Mouse (Mus musculus) lung, adult 2 months (tissue): ENCODE data around the gene Ercc4. TPM values are rescaled to one million over a fixed set of nuclear protein-coding genes. Genes with fewer than 3 reads are reported as not detected.

Experiments used
- DNase-seq: peaks from one replicate; pipeline ENCODE4 v3.0.0; 2022
- H3K4me1 ChIP-seq: fragments of 200-500 bp; 2 replicates; pipeline ENCODE4 v1.6.1; 2011; ENCODE audit warnings: low read length; ENCODE audit not compliant: control insufficient read depth, insufficient read depth
- H3K4me3 ChIP-seq: fragments of 200-500 bp; replicated peaks from 2 replicates; pipeline ENCODE3; 2011; ENCODE audit warnings: low read depth, mild to moderate bottlenecking, control low read depth, low read length; ENCODE audit errors: extremely low read depth
- CTCF ChIP-seq: fragments of 200-500 bp; IDR thresholded peaks from 2 replicates; pipeline ENCODE4 v1.5.1; 2011; ENCODE audit warnings: mild to moderate bottlenecking, low read length, control low read depth; ENCODE audit not compliant: insufficient read depth
- POLR2A ChIP-seq: fragments of 200-500 bp; IDR thresholded peaks from 2 replicates; pipeline ENCODE4 v1.6.1; 2011; ENCODE audit warnings: low read depth, mild to moderate bottlenecking, control low read depth, low read length, borderline replicate concordance; ENCODE audit errors: extremely low read depth
- WGBS: fragments of 180-500 bp; shearing (Covaris S2); methylation state at CpG from one replicate; pipeline ENCODE4 v1.1.7; 2018; 5-methylcytosine and 5-hydroxymethylcytosine counted together
- polyA plus RNA-seq: library from polyadenylated mRNA; depleted of rRNA; stranded (reverse); fragments of >200 nt; gene quantifications from 2 replicates; pipeline ENCODE4 v1.2.3, GENCODE M21; 2012

The Ercc4 gene
- polyA plus RNA-seq, 1 experiment = 13.8 TPM

GRCm38 (mm10) chr16:13117299-13117966, 7.9 kb downstream of the Ercc4 start:
- H3K4me1 ChIP-seq = no peaks in the 10 kb centered on the region; the same call in 1 of the 2 replicates
- no peak overlapping the region for H3K4me3 ChIP-seq
- TF ChIP-seq CTCF (peak; percentile 44; the same call in 1 of the 2 replicates), POLR2A (no peak)
- WGBS = 61% methylated on average over 9 of the region's 9 CpGs
- no peak for DNase-seq

- 88% methylated on average over 7 of the region's 7 CpGs for WGBS
- no peaks in the 10 kb centered on the region; the same call in 1 of the 2 replicates for H3K4me1 ChIP-seq
- no peak overlapping the region for H3K4me3 ChIP-seq
- TF ChIP-seq POLR2A (no peak), CTCF (no peak)
- no peak for DNase-seq
Observed at GRCm38 (mm10) chr16:13117967-13118430, 8.5 kb downstream of the Ercc4 start.

- no peak for TF ChIP-seq POLR2A
- no peak for TF ChIP-seq CTCF
- no peak overlapping the region for H3K4me3 ChIP-seq
- H3K4me1 ChIP-seq = no peaks in the 10 kb centered on the region; the same call in 1 of the 2 replicates
- DNase-seq = no peak
- WGBS = 88% methylated on average over 2 of the region's 2 CpGs
Observed at GRCm38 (mm10) chr16:13118754-13119294, 9.3 kb downstream of the Ercc4 start.

- Histone ChIP-seq H3K4me1 (no peaks in the 10 kb centered on the region; the same call in 1 of the 2 replicates), H3K4me3 (no peak overlapping the region)
- 96% methylated on average over 3 of the region's 3 CpGs for WGBS
- TF ChIP-seq POLR2A = no peak
- no peak for DNase-seq
Observed at GRCm38 (mm10) chr16:13119641-13120350, 10.3 kb downstream of the Ercc4 start.

GRCm38 (mm10) chr16:13125357-13125756, 15.9 kb downstream of the Ercc4 start:
- no peak for TF ChIP-seq CTCF
- no peak for TF ChIP-seq POLR2A
- WGBS = 96% methylated on average over 8 of the region's 8 CpGs
- DNase-seq = no peak
- H3K4me3 ChIP-seq = no peak overlapping the region
- no peaks in the 10 kb centered on the region for H3K4me1 ChIP-seq

GRCm38 (mm10) chr16:13127566-13127965, 18.1 kb downstream of the Ercc4 start:
- no peaks in the 10 kb centered on the region for H3K4me1 ChIP-seq
- no peak overlapping the region for H3K4me3 ChIP-seq
- no peak for TF ChIP-seq CTCF
- no peak for TF ChIP-seq POLR2A
- 94% methylated on average over 10 of the region's 10 CpGs for WGBS
- DNase-seq = no peak

GRCm38 (mm10) chr16:13130412-13130811, 20.9 kb downstream of the Ercc4 start:
- WGBS = 61% methylated on average over 14 of the region's 14 CpGs
- Histone ChIP-seq H3K4me3 (no peak overlapping the region), H3K4me1 (no peaks in the 10 kb centered on the region)
- DNase-seq = peak; percentile 38
- TF ChIP-seq POLR2A (no peak), CTCF (peak; percentile 81)

GRCm38 (mm10) chr16:13141220-13141619, 31.7 kb downstream of the Ercc4 start:
- 87% methylated on average over 6 of the region's 6 CpGs for WGBS
- TF ChIP-seq POLR2A (no peak), CTCF (no peak)
- Histone ChIP-seq H3K4me1 (no peaks in the 10 kb centered on the region), H3K4me3 (no peak overlapping the region)
- no peak for DNase-seq

- no peak for TF ChIP-seq CTCF
- no peak for TF ChIP-seq POLR2A
- Histone ChIP-seq H3K4me3 (no peak overlapping the region), H3K4me1 (no peaks in the 10 kb centered on the region)
- WGBS = 88% methylated on average over 7 of the region's 7 CpGs
- no peak for DNase-seq
Observed at GRCm38 (mm10) chr16:13143932-13144331, 34.4 kb downstream of the Ercc4 start.
